Mouse (Mus musculus) brain, embryonic 14.5 days (tissue): ENCODE measurements at regions not wholly inside any gene's neighbourhood (a gene's known extent, or its start where the extent isn't known, plus 50 kb on each side); places are given as distances from the start of the nearest gene placed in this dataset.

Experiments
- CTCF ChIP-seq: fragments of 200-500 bp; IDR thresholded peaks from 2 replicates; pipeline ENCODE4 v1.5.1; 2012; ENCODE audit warnings: inconsistent platforms, mild to moderate bottlenecking, moderate library complexity, borderline replicate concordance; ENCODE audit not compliant: insufficient read depth, insufficient read length; ENCODE audit errors: extremely low read depth
- POLR2A ChIP-seq: fragments of 200-500 bp; IDR thresholded peaks from 2 replicates; pipeline ENCODE4 v1.6.1; 2012; ENCODE audit warnings: mild to moderate bottlenecking, inconsistent platforms, borderline replicate concordance; ENCODE audit not compliant: poor library complexity, insufficient read depth, insufficient read length, severe bottlenecking; ENCODE audit errors: extremely low read depth

DNA sequence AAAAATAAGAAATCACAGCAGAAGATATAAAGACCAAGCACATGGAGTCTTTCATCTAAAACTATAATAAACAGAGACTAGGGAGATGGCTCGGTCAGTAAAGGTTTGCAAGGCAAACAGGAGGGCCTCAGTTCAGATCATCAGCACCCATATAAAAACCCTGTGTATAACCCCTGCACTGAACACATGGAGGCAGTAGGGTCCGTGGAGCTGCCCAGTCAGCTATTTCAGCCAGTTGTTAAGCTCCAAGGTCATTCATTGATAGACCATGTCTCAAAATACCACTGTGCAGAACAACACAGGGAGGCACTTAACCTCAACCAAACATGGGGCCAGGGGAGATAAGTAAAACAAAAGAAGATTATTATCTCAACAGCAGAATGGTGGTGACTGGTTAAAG, 78.1 kb downstream of the A730009L09Rik start:
- TF ChIP-seq CTCF (no peak), POLR2A (no peak)
